ENCODE assay signal across 28 mouse cellular contexts in genomic region chr11:70381330-70381729, GRCm38 (mm10). TPM values are rescaled to one million over a fixed set of nuclear protein-coding genes. Genes with fewer than 3 reads are reported as not detected.
DNase-seq lines count a peak whose midpoint lies in the region; ATAC-seq and TF ChIP-seq lines count a peak whose summit lies in the region.
"Had no signal": no experiment of that assay in that cellular context is flagged by ENCODE, and none has a peak within 500 bp of the region (broad histone marks: within the 10 kb centered on the region; RNA-seq: fewer than 3 reads in every experiment).

No protein-coding gene starts in this region.

- peak; percentile 4 for DNase-seq in heart, adult 11 months
- no peak for DNase-seq in heart, adult 18-20 months
- peak; percentile 3 for DNase-seq in testis, postnatal 10 days (ENCODE audit: low spot score)
- no peak for DNase-seq in testis, postnatal 14 days (ENCODE audit: low spot score)
- no peak for DNase-seq in right cerebral cortex, postnatal 4 days
- no peak for DNase-seq in cerebellum, adult 11-12 months
- DNase-seq: adrenal gland, adult 8-10 months; adrenal gland, postnatal 14 days; adrenal gland, postnatal 36 days; cerebellum, adult 11 months; cerebellum, adult 2 months; cerebellum, adult 9-10 months; cerebellum, postnatal 10 days; cerebellum, postnatal 25 days; forebrain, postnatal 0 days had no signal

- peak overlapping the region; percentile 75; the same call in 1 of the 2 replicates for H3K27ac ChIP-seq in bone marrow, adult 2 months (ENCODE audit: control insufficient read depth, insufficient read depth, low read depth, low read length, poor library complexity)
- H3K27ac ChIP-seq: embryonic facial prominence, embryonic 10.5 days; embryonic facial prominence, embryonic 12.5 days; forebrain, embryonic 13.5 days; forebrain, embryonic 15.5 days had no signal

- peak; percentile 39 for ATAC-seq in megakaryocyte, adult 5-6 weeks (ENCODE audit: poor library complexity, severe bottlenecking)
- ATAC-seq: activated CD4-positive, CD25-positive, alpha-beta regulatory T cell, adult 4 months; forebrain, embryonic 13.5 days; forebrain, embryonic 15.5 days; forebrain, postnatal 0 days; Patski had no signal

- 35% methylated on average over 2 of the region's 2 CpGs for WGBS in bone marrow, adult 2 months

- no peak for TF ChIP-seq POLR2A in bone marrow, adult 2 months (IDR thresholded peaks at IDR 0.05; ENCODE audit: borderline replicate concordance, control insufficient read depth, low read depth, low read length)

- peaks cover 2% of the 10 kb centered on the region; the same call in 1 of the 2 replicates for H3K4me1 ChIP-seq in bone marrow, adult 2 months (ENCODE audit: control insufficient read depth, insufficient read depth, low read length)
- H3K4me1 ChIP-seq: embryonic facial prominence, embryonic 10.5 days; embryonic facial prominence, embryonic 12.5 days; forebrain, embryonic 13.5 days; forebrain, embryonic 15.5 days had no signal

- no peak overlapping the region for H3K4me3 ChIP-seq in bone marrow, adult 2 months (replicated peaks; ENCODE audit: control insufficient read depth, low read depth, low read length)
- H3K4me3 ChIP-seq: embryonic facial prominence, embryonic 10.5 days; embryonic facial prominence, embryonic 12.5 days; forebrain, embryonic 13.5 days; forebrain, embryonic 15.5 days had no signal

- TF ChIP-seq CTCF in bone marrow, adult 2 months (IDR thresholded peaks at IDR 0.05; ENCODE audit: control insufficient read depth, insufficient read depth, low read length) = no peak

RNA-seq across cellular contexts. Expression of gene Pelp1, which starts 28.5 kb away (rescaled TPM):
- total RNA-seq in heart, adult 18-20 months (2021) = 10 to 100 TPM; 19.0 to 19.3 TPM
- polyA plus RNA-seq in bone marrow, adult 2 months (2011; ENCODE audit: insufficient read depth, insufficient read length, low replicate concordance, missing spikeins) = 13.9 and 22.7 TPM in 2 replicates
- 12.1 and 13.2 TPM in 2 replicates for total RNA-seq in megakaryocyte, adult 5-6 weeks (2015)
- 5.8 and 7.4 TPM in 2 replicates for total RNA-seq in megakaryocyte, adult 5-6 weeks (2017)

RNA-seq across cellular contexts. Expression of gene Alox15, which starts 29.5 kb away (rescaled TPM):
- total RNA-seq in heart, adult 18-20 months (2021) = 1 to 10 TPM; 4.0 to 7.2 TPM
- 2.0 and 3.5 TPM in 2 replicates for polyA plus RNA-seq in bone marrow, adult 2 months (2011; ENCODE audit: insufficient read depth, insufficient read length, low replicate concordance, missing spikeins)
- 62.7 and 71.5 TPM in 2 replicates for total RNA-seq in megakaryocyte, adult 5-6 weeks (2015)
- total RNA-seq in megakaryocyte, adult 5-6 weeks (2017) = 72.8 and 74.4 TPM in 2 replicates
- total RNA-seq: forebrain, postnatal 0 days had no signal
- polyA plus RNA-seq: C2C12; forebrain, embryonic 15.5 days; forebrain, postnatal 0 days; Patski had no signal

RNA-seq across cellular contexts. Expression of gene Arrb2, which starts 51.1 kb away (rescaled TPM):
- 10 to 100 TPM; 11.3 to 12.5 TPM for total RNA-seq in heart, adult 18-20 months (2021)
- 201 and 438 TPM in 2 replicates for polyA plus RNA-seq in bone marrow, adult 2 months (2011; ENCODE audit: insufficient read depth, insufficient read length, low replicate concordance, missing spikeins)
- 140 and 157 TPM in 2 replicates for total RNA-seq in megakaryocyte, adult 5-6 weeks (2015)
- total RNA-seq in megakaryocyte, adult 5-6 weeks (2017) = 125 and 141 TPM in 2 replicates

RNA-seq across cellular contexts. Expression of gene Alox12e, which starts 58.9 kb away (rescaled TPM):
- not detected for total RNA-seq in heart, adult 18-20 months (2021)
- not detected in 2 replicates for polyA plus RNA-seq in bone marrow, adult 2 months (2011; ENCODE audit: insufficient read depth, insufficient read length, low replicate concordance, missing spikeins)
- 0.98 and 1.5 TPM in 2 replicates for total RNA-seq in megakaryocyte, adult 5-6 weeks (2015)
- total RNA-seq in megakaryocyte, adult 5-6 weeks (2017) = 1.2 and 1.7 TPM in 2 replicates
- total RNA-seq: adrenal gland, adult 18-20 months; adrenal gland, adult 8-10 months; adrenal gland, postnatal 14 days; adrenal gland, postnatal 36 days had no signal
- polyA plus RNA-seq: activated CD4-positive, CD25-positive, alpha-beta regulatory T cell, adult 4 months; brain, embryonic 14.5 days; cerebellum, adult 2 months; cortical plate, adult 2 months; embryonic facial prominence, embryonic 10.5 days; embryonic facial prominence, embryonic 12.5 days; forebrain, embryonic 11.5 days; forebrain, embryonic 13.5 days; forebrain, embryonic 15.5 days; Patski had no signal

Comparison
In these comparisons a context has a peak if more than half of its experiments do, and no peak if none do; other contexts are left out.
1. DNase-seq: peak in heart, adult 11 months (single experiment) and testis, postnatal 10 days (single experiment); none in heart, adult 18-20 months (0 of 2), testis, postnatal 14 days (single experiment), right cerebral cortex, postnatal 4 days (single experiment) and cerebellum, adult 11-12 months (single experiment).
2. RNA of gene Alox15, which starts 29.5 kb away (total RNA-seq): 62.7 to 74.4 TPM in megakaryocyte, adult 5-6 weeks; 4.0 to 7.2 TPM in heart, adult 18-20 months; every median in the first group is over 4 times any median in the second.
3. RNA of gene Arrb2, which starts 51.1 kb away (total RNA-seq): 125 to 157 TPM in megakaryocyte, adult 5-6 weeks; 11.3 to 12.5 TPM in heart, adult 18-20 months; every median in the first group is over 4 times any median in the second.